Mouse (Mus musculus) WW6 (cell line): Measurements from ENCODE around the gene Hoxa11.

Source experiments
- DNase-seq: peaks from one replicate; pipeline ENCODE4 v3.0.0-alpha.2; 2013; ENCODE audit warnings: low read depth, low spot score

Hoxa11 gene

DNA sequence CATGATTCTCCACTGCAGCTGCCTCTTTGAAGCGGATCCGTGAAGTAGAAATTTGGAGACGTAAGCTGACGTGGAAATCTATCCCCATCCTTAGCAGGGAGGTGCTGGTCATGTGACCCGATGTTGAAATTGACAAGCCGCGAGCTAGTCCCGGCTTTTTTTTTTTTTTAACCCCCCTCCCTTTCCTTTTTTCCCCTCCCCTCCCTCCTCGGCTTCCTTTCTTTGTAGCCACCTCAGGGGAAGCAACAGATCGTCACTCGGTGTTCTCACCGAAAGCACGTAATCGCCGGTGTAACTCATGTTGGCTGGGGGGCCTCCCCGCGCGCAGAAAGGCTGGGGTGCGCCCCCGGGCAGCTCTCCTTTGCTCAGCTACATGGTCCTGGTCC is at the start of gene Hoxa11:
Hoxa11 (minus strand) TSS at position 54 of the 386 bp plus-strand sequence.
- DNase-seq, result no peak

DNA sequence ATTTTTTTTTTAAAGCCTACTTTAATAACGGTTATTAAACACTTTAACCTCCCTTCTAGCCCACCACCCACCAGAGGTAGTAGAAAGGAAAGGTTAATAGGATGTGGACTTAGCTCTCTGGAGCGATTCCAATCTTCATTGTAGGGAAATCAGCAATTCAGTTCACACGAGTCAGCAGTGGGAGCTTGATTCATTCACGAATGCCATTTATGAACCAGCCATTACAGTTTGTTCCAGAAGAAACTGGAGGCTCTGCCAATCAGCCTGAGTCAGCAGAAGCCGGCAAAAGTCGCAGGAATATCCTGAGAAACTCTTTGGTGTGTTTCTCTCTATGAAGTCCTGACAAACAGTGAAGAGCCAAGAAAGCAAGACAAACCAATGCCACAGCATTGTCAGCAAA is 49.0 kb upstream of the Hoxa11 start:
- DNase-seq, result no peak

DNA sequence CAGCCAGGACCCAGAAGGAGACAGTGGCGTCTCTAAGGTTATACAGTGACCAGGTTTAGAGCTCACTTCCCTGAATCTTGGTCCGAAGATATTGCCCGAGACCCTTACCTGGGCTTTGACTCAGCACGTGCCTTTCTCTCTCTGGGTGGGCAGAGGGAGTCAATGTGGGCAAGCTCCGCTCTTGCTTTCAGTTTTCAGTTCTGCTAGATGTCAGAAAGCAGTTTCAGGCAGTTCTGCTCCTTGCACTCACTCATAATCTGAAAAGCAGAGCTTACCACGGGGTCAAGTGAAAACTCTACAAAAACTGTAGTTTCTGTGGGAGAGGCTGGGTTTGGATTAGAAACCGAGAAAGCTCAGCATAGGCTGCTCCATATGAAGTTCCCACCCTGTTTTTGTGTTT is 46.7 kb upstream of the Hoxa11 start:
- no peak for DNase-seq

DNA sequence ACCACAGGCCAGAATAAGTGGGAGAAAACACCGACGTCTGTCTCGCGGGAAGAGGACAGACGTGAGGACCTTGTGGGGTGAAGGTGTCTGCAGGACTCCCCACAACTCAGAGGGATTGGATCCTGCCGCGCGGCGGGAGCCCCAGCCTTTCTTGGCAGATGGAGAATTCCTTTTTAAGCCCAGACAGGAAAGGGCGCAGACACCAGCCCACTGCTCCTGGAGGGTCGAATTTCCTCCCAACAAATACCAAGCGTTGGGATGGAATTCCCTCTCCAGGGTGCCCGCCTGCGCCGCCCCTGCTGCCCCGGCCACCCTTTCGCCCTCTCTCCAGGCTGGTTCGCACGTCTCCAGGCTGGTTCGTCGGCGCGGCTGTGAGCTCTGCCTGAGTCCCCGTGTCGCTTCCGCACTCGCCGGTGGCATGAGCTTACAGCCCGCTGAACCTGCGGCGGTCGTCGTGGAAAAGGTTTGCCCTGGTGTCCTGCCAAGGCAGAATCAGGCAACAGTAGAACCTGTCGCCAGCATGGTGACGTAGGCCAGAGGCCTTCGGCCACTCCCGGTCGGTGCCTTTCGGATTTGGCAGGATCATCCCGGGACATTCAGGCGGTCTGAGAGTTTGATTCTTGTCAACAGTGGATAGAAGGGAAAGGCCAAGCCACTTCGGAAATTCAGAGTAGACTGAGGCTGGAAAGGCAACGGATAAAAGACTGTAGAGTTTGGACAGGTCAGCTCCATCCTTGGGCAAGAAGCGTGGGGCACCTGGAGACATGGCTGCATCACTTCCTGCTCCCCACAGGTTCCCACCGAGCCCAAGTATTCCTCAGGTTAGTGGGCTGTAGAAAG is 45.6 kb upstream of the Hoxa11 start:
- no peak for DNase-seq

DNA sequence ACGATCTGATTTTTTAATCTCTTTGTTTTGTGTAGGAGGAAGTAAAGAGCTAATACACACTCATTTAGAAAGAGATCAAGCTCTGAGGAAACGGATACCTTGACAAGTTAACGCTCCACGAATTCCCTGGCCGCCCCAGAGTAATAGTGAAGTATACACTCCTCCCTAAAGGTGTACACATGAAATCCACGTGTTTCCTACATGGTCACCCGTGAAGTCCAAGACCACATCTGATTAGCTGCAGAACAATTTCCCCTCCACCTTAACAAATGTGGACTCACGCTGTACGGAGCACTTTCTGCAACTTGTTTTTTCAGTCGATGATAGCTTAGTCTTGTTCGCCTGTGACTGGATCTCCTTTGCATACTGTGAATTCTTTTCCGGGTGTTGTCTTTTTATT is 44.6 kb upstream of the Hoxa11 start:
- DNase-seq, result no peak

DNA sequence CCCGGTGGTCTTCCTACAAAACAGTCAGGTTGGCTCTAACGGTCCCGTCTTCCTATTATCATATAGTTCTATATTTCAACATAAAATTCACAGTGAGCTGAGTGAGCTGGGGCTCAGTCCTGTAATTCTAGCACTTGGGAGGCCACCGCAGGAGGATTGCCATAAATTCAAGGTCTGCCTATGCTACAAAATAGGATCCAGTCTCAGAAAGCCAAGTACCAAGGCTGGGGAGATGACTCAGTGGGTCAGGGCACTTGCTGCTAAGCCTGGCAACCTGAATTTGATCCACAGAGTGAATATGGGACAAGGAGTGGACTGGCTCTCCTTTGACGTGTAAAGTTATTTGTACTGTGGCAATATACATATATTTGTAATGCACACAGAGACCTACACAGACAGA is 38.3 kb upstream of the Hoxa11 start:
- no peak for DNase-seq

DNA sequence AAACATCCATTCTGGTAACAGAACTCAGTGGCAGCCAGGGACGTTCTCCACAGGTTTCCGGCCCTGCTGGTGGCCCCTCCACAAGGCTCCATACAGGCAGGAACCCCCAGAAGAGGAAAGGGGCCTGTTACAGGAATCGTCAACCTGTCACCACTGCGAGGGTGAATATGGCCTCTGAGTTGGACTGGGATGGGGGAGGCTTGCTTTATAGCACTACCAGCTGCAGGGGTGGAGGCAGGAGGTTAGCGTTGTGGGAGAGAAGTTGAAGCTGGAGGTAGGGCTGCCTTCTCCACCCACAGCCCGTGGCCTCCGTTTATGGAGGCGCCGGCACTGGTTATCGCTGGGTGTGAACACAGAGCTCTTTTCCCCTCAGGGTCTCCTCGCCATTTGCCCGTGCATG is 35.5 kb upstream of the Hoxa11 start:
- no peak for DNase-seq

DNA sequence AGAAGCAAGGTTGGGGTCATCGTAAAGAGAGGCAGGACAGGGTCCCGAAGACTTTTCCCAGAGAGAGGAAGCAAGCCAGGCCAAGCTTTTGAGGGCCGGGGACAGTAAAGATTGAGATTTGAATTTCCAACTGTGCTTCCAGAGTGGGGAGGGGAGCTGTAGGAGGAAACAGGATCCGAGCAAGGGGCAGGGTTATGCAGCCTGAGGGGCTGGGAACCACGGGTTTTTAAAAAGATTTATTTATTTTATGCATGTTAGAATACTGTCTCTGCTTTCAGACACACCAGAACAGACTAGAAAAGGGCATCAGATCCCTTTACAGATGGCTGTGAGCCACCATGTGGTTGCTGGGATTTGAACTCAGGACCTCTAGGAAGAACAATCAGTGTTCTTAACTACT is 31.3 kb upstream of the Hoxa11 start:
- DNase-seq, result no peak

DNA sequence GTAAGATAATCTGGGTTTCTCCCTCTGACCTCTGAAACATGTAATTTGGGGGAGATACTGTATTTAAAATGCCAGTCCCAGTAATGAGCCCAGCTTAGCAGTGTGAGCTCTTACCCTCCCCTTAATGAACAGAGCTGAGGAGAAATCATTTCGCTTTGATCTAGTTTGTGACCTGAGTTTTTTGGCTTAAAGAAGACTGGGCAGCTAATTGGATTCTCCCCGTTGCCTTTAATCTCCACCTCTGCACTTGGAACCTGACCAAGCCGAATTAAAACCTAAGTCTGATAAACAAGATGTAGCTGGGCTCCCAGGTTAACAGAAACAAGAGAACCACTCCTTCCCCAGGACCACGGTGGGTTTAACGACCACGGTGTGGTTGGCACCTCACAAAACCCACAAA is 30.8 kb upstream of the Hoxa11 start:
- no peak for DNase-seq

DNA sequence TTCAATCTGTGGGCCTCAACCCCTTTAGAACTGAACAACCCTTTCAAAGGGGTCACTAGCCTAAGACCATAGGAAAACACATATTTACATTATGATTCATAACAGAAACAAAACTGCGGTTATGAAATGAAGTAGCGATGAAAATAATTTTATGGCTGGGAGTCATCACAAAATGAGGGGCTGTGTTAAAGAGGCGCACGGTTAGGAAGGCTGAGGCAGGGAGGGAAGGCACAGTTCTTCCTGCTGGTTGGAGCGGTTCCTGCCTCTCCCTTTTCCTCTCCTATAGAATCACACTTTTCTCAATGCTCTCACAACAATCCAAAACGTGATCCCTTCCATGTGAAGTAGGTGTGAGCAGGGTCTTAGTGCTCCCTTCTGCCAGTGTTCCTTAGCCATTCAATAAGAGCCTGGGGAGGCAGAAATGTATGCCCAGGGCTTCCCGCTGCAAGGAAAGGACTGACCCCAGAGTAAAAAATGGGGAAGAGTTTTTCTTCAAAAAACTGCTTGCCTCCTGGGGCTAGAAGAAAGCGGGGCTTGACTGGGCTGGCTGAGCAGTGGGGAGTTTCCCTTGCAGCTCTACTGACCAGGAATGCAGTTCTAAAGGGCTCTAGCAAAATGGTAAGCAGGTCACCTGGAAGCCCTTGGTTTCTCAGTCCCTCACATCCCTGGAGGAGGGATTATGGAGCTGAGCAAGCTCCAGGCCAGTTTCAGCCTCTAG is 30.1 kb upstream of the Hoxa11 start:
- no peak for DNase-seq

DNA sequence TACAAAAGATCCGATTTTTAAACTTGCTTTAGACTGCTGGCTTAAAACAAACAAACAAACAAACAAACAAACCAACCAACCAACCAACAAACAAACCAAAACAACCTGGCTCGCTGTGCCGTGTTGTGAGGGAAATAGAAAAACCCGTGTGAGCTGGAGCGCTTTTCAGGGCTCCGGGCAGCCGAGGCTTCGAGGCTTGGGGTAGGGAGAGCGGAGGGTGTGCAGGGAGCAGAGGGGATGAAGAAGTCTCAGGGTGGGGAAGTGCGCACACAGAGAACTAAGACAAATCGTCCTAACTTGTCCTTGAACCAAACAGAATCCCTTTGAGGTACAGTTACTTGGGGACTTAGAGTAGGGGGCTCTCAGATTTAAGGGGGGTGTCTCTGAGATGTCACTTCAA is 29.0 kb upstream of the Hoxa11 start:
- no peak for DNase-seq

DNA sequence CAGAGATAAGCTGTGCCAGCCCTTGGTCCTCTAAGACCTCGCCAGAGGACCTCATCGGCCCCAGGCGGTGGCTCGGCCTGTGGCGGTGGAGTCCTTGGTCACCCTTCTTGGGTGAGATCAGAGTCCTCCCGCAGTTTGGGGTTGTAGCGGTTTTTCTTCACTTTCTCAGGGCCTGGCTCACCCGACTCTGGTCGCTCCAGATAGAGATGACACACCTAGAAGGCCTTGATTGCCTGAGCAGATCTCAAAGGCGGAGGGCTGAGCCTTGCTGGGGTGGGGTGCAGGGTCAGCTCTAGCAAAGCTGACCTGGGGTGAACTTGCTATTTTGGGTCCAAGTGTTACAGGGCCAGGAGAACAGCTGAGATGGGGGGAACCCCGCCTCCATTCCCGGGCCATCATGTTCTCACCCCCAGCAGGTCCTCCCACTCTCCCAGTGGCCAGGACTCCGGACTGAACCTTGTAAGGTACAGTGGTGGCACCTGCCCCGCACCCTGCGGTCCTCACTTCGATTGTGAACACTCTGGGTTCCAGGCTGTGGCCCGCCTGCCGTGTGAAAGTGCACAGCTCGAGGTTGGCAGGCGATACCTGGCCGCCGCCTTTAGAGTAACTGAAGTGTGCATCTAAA is 28.2 kb upstream of the Hoxa11 start:
- no peak for DNase-seq

DNA sequence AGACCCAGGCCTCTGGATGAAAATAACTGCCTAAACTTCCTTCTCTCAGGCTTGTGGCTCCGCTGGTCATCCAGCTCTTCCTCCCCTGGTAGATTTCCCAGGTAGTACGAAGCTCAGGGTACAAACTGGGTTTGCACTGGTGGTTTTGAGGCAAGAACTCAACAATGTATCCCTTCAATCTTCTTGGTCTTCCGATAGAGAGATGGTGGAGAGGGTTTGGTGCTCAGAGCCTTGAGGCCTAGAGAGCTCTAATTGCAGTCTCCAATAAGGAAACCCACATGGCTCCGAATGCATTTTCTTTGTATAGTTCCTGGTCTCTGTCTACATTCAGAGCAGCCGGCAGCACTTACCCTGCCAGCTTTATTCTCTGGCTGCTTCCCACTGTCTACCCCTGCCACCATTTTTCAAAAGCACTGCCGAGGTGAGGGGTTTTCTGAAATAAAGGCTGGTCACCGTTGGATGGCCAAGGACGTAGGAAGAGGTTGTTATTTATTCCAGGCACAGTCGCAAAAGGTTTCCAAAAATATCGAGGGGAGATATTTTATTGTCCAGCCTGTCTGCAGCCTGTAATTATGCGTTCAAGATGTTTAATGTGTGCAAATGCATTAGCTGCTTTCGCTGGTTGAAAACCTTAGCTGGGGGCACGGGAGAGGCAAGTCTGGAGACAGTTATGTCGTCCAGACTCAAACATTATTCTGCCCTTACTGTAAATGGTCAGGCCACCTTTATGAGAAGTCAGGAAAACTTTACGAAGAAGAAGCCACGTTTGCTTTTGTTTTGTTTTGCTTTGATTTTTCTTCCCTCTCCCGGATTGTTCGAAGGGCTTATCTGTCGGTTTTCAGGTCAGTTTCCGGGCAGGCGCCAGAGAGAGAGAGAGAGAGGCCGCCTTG is 27.4 kb upstream of the Hoxa11 start:
- DNase-seq, result no peak

DNA sequence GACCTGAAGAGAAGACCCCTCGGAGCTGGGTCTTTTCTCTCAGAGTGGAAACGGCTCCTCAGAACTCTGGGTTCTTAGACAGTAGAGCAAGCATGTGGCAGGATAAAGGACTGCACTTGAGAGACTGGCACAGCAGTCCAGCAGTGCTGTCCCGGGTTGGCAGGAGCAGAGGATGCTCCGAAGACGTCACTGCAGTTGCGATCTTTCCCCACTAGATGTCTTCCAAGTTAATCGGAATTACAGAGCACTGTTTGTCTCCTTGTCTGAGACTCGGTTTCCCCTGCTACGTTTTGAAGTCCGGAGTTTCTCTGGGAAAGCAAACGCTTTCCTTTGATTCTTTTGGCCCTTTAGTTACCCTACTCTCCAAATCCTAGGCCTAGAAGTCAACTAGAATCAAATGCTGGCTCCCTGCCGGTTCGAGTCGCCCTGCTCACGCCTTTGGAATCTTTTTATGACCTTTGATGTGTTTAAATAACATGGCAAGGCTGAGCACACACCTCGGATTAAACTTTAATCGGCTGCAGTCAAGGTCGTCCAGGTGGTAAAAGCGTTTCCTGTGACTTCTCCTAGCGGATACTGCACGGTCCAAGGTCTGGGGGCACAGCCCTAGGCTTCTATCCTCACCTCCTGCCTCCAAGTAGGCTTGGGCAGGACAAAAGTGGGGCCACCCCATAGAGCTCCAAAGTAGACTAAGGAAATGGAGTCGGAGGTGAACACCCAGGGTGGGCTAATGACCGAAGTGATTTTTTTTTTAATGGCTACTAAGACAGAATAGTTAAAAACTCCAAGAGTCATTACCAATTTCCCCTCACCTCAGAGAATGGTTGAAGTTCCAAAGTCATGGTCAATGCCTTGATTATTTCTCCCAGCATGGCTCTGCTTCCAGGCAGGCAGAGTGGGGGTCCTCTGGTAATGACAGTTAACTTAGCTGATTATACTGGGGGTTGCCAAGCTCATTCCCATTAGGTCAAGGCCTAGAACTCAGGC is 25.2 kb upstream of the Hoxa11 start:
- DNase-seq, result no peak

DNA sequence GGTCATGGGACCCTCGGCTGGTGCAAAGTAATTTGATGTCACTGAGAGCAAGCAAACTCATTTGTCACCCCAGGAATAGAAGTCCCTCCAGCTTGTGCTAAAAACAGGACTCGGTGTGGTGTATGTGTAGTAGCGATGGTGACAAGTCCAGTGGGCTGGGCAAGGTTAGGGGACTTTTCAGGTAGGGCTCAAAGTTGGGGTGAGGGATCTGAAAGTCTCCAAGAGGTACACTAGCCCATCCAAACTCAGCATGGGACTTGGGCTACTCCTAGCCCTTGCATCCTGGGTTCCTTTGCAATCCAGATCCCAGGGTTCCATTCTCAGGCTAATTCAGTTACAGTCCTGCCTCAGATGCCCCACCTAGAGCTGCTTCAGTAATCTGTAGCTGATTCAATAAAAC is 23.1 kb upstream of the Hoxa11 start:
- no peak for DNase-seq

DNA sequence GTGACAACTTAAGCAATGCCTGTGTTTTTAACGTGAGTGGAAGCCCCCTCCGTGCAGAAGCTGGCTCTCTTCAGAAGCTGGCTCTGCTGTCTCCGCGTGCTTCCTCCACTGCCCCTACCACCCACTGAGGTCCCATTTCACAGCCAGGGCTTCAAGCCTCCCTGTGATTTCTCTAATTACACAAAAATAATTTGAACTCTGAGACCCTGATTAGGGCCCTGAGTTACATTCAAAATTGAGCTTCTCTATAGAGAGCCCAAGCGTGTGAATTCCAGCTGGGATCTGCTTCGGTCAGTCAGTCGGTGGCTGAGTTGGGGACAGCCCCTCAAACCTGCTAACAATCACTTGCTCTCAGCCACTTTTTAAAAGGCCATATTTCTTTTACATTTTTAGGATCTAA is 22.7 kb upstream of the Hoxa11 start:
- no peak for DNase-seq

DNA sequence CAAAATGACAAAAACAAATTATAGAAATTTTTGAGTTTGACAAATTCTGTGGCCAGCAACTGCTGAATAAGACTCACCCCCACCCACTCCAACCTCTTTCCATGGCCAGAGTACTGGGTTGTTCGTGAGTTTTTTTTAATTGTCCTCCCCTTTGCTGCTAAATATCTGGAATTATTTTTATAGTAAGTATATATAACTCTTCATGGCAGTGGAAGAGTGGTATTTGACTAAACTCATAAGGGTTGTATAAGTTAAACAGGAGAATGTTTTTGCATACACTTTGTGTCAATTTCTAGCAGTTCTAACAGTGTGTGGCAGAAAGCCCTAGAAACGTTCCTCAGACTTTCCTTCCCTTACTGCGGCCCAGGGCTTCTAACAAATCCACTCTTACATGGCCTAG is 22.1 kb upstream of the Hoxa11 start:
- no peak for DNase-seq

DNA sequence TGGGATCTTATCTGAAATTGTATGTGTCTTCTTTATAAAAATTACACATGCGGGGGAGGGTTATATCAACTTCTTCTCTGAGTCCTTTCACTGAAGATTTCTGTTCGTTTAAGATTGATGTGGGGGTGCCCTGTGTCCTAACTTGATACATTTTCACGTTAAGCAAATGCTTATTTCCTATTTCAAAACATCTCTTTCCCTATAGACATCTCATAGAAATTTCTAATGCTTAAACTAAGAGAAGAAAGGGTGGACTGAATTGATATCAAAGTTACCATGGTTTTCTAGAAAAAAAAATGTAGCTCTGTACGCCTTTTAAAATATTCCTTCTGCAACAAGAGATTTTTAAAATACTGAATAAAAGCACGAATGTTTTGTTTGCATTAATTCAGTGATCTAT is 21.6 kb upstream of the Hoxa11 start:
- no peak for DNase-seq

DNA sequence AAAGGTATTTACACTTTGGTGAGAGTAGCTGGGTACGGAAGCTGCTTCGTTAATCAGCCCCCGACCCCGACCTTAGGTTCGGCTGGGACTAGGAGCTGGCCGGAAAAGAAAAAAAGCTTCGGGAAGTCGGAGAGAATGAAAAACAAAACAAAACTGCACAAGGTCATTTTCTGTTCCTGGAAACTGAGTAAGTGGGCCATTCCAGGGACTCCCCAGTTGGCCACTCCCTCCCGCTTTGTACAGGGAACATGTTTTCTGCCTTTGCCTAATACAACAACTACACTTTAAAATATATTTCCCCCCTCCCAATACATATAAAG is 21.0 kb upstream of the Hoxa11 start:
- no peak for DNase-seq

DNA sequence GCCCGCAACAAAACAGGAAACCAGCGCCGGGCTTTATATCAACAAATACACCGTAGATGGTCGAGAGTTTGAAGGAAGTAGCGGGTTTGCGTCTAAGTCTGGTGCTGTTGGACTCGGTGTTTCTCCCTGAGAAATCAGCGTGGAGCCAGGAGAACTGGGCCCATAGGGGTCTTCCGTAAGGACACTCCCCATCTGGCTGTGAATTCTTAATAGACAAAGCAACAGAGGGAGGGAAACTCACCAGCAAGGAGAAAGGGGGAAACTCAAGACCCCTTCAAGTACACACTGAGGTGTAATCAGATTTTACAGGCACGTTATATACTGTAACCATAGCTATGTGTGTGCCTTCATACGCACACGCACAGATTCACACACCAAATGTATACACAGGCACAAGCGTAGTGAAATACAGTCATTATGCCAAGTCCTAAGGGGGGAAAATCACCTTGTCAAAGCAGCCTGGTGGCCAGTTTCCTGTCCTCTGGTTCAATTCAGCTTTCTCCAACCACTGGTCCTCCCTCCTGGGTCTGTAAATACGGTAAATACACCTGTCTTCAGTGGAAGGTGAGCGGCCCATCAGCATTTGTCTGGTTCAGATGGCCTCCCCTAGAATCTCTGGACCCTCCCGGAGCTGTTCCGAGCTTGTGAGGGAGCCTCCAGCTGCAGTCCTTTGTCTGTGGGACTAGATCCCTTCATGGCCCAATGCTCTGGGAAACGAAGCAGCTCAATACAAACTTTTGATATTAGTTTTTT is 20.5 kb upstream of the Hoxa11 start:
- DNase-seq, result no peak
